Mouse (Mus musculus): ENCODE measurements at regions not wholly inside any gene's neighbourhood (a gene's known extent, or its start where the extent isn't known, plus 50 kb on each side); places are given as distances from the start of the nearest gene placed in this dataset.

DNA sequence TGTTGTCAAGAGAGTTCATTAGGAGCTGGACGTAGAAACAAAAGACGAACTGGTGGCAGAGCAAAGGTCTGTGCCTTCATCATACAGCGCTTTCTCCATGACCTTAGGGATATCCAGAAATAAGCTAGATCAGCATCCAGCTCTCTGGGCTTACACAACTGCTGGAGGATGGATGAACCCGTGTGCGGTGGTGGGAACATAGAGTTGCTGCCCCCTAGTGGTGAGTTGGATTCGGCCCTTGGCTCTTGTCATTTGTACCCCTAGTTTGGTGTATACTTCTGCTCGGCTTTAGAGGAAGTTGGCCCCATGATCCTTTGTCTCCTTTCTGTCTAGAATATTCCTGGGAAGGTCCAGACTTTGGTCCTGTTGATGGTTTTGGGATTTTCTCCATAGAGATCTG is 369.4 kb downstream of the Dhx35 start:
- DNase-seq = peak; percentile 79

DNA sequence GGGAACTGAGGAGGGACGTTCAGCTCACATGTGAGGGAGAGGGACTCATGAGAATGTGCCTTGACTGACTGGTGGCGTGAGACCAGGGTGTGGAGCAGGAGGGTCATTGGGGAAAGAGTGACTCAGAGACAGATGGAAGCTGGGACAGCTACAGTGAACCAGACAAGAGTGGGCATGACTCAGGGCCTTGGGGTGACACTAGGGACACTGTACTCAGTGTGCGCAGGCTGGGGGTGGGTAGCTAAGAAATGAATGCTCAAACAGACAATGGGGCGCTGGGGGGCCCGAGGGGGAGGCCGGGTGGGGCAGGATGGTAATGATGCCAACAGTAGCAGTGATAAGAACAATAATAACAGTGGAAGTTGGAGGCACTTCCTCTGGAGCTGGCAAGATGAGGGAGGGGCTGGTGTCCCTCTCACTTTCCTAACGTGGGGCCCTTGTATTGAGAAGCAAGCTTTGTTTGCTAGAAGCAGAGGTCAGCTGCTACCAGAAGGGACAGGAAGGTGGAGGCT is 374.0 kb downstream of the Dhx35 start:
- DNase-seq = peak; percentile 11

DNA sequence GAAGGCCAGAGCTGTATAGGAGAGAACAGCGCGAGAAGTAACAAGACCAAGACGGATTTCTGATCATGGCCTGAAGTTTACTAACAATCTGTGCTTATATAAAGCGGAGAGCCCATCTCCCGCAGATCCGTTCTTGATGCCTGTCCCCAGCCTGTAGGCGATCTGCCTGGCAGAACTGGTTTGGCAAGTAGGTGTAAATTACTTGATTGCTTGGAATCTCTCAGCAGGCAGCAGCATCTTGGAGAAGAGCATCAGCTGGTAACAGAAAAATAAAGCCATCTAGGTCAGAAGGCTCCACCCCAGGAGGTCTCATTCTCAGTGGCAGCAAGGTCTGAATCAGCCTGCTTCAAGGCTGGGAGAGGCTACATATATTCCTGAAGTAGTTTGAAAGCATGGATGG is 401.5 kb downstream of the Dhx35 start:
- no peak for DNase-seq

DNA sequence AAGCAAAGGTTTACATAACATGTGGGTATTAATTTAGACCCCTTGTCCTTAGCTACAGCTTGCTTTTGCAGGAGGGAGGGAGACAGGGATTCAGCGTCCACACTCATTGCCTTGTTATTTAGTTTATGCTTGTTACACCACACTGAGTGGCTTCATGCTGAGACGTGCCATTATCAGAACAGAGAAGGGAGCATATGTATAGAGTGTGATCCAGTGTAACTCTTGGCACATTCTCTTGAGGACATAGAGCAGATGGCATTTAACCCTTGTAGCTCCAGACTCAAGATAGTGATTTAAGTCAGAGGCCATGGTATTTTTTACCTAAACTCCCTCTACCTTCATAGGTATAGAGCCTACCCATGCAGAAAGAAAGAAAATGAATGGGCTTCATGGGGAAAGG is 437.7 kb downstream of the Dhx35 start:
- no peak for DNase-seq

DNA sequence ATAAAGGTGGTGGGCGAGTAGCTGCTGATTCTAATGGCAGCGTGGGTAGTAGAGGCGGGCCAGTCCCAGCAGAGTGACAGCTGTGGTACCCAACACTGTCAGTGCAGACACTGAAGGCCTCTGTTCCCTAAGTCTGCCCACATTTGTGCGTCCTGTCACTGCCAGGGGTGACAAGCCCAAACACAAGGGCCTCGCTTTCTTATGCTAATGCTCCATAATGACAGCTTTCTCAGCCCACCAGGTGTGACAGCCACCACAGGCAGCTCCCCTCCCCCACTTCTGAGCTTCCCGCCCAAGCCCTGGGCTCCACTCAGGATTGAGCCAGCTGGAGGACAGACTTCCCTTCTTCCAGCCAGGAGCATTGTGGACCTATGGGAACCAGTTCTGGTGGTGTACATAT is 440.4 kb downstream of the Dhx35 start:
- DNase-seq = no peak

DNA sequence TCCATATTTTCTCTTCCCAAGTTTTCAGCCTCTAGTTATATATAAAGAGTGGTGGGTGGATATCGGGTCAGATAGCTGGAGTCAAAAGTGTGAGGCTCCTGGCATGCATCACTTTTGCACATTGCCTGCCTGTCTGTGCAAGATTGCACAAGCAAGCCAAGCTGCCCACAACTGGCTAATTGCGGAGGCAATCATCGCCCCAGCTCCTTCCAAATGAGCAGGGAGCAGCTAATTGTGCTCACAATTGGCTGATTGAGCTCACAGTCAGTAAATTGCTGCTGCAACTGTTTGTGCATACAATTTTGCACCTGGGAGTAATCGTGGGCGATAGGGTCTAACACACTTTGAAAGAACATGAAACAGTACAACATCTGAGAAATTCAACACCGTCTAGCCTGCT is 455.5 kb downstream of the Dhx35 start:
- DNase-seq = no peak

DNA sequence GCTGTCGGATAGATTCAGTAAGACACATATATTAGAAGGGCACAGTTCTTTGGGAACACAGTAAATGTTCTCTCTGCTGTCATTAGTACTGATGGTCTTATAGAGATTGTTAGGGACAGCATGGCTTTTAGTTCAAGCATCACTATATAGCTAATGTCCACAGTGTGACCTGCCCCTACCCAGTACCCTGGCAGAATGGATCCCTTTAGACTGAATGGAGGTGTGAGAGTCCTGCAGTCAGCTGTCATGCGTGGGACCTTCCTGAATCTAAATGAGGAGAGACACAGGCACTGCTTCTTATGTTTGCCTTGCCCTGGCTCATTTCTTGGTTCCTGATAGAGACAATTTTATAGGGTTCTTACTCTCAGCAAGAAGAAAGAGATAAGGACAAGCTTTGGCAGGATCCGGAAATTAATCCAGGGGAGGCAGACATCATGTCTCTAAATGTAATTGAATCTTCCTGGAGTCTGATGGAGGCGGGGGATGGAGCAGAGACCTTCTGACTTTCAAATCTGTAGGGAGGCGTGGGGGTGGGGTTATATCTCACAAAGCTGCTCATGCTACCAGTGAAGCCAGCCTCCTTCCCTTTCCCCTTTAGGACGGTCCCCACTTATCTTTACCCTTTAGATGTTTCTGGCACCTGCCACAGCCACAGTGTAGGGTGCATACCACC is 456.5 kb downstream of the Dhx35 start:
- no peak for DNase-seq

DNA sequence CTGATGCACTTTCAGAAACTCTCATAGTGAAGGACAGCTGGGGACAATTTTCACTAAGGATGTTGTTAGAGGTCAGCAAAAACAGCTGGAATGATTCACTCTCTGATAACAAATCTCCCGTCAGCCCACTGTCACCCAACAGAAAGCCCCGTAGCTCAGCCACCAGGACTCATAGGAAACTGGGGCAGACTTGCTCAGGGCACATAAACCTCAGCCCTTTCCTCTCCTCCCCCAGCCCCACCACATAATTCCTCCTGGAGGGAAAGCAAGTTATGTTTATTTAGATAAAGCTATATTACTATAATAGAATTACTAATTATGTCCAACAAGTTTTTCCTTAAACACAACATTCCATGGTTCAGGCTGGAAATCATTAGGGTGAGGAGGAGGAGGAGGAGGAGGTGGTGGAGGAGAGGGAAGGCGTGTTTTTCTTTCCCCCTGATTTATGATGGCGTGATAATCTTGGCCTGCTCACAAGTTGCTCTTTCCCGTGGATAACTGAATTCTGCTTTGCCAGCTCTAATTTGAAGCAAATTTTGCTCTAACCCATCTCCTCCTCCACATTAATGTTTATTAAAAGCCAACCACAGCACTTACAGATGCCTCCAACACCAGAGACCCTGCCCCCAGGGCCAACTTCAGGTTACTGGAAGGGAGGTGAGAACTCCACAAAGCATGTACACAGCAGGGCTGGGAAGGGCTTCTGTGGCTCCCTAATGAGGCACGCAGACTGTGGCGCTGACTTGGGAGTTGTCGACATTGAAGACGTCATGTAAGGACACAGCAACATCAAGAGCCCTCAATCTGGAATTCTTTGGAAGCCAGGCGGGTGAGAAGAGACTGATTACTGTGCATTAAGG is 475.8 kb downstream of the Dhx35 start:
- DNase-seq = no peak

DNA sequence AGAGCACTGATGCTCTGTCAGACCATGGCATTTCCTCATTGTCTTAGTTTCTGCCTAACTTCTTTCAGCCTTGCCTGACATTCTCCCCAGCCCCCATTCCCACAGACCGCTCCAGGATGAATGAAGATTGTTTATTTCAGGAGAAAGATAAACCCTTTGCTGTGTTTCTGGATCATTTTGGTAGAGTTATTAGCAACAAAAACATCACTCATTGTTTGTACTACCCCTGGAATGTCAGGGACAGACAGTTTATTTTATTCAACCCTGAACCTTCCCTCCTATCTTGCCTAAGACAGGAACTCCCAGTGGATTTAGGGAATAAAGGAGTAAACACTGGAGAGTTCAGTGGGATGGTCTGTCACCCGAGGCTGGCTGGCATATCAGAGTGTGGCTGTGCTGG is 484.3 kb downstream of the Dhx35 start:
- DNase-seq = no peak

DNA sequence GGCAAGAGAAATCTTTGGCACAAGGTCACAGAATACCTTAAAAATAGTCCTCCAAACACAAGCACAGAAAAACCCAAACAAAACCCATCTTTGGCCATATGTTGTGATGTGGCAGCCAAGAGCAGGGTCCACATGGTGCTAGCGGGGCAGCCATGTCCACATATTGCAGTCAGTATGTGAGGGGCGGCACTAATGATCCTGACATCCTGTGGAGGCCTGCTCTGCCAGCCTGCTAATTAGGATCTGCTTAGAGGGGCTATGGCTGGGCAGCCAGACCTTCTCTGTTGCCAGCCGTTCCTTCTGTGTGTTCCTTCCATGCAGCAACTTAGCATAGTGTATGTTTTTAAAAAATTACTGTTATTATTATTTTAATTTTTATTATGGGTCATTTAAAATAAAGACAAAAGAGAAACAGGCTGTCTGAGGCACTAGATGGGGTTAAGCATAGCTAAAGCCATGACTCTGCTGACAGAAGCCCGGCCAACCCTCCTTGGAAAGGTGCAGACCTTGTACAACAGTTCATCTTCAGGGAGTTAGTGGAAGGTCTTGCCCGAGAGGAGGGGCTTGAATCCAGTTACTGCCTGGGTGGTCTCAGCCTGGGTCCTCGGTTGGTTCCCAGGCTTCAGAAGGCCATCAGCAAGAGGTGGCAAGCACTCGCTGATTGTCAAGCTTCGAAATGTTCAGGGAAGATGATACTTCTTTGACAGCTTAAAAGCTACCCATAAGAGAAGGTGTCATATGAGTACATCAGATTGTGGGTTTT is 487.1 kb downstream of the Dhx35 start:
- DNase-seq = no peak

DNA sequence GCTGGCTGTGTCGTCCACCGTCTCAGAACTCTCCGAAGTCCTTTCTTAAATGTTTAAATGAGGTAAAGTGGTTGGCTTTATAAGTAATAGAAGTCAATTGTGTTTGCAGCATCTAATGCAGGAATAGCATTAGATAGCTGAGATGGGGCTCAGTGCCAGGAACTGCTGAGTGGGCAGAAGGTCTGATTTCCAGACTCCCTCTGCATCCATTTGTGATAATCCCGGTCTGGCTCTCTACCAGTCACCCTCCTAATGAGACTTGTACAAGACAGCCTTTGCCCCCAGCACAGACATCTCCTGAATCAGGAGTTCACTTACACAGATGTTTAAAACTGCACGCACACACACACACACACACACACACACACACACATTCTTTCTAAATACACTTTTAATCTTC is 489.5 kb downstream of the Dhx35 start:
- no peak for DNase-seq

DNA sequence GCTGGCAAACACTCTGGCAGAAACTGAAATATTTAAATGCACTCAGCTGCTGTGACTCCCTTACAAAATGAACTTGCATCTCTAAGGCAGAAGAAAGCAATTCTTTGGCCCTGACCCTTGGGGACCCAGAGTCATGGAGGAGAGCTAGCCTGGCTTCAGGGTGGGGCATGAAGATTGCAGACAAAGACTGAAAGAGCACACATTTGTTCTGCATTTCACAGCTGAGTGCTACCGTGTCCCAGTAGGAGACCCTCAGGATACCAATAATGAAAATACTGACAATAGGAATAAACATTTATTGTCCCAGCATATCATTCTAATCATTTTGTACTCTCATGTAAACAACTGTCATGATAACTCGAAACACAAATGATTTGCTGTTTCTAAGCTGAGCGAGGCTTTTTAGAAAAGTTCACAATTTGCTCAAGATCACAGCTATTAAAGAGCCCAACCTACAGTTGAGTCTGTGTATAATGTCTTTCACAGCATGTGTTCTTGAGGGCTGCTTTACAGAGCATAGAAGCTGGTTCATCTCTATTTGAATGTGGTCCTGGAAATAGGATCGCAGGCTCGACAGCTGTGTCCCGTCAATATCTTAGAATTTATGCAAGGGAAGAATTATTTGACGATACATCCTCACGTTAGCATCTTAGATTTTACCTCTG is 490.1 kb downstream of the Dhx35 start:
- no peak for DNase-seq

DNA sequence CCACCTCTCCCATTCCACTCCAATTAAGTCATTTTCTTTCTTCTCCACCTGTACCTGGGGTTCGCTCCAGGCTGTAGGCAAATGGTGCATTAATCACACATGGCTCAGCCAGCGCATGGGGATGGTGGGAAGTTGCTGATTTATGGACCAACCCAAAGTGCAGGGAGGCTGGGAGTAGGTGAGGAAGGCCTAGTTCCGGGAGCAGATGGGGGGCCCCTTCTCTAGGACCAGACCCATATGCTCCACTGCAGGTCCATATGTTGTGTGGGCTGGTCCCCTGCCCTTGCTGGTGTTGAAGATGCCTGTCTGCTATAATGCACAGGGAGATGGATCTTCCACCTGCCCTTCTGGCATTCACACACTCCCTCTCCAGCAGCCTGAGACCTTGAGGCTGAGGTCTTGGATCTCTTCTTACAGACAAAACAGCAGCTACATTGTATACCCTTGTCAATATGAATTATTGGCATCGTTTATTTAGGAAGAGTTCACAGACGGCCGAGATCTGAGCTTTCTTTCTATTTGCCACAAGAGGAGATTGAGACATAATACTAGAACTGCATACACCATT is 493.5 kb downstream of the Dhx35 start:
- DNase-seq = no peak

DNA sequence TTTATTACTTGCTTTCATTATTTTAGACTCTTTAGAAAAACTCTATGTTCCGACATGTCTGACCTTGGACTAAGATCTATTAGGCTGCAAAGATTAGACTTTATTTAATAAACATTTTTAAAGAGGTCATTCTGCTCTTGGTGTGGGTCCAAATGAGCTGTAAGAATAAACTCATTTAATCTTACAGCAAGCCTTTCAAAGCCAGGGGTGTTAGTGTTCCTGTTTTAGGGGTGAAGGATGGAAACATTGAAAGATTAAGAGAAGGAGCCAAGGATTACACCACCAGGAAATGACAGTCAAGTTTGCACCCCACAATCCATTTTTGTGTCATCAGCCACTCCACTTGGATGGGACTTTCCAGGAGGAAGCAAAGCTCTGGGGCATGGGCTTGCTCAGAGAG is 495.5 kb downstream of the Dhx35 start:
- DNase-seq = no peak

DNA sequence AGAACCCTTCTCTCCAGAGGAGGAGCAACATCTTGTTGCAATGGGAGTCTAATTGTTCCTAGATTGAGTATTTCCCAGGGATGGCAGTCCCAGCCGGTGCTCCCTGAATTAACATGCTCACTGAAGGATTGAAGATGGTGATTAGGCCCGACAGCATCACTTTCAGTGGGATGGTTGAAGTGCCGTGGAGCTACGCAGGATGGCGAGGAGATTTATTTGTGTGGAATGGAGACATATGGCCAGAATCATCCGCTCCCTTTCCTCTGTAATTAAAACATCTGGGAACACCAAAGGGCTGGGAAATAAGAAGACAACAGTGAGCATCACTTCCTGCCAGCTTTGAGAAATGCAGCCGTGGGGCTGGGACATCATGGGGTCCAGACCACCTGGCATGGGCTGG is 512.4 kb downstream of the Dhx35 start:
- no peak for DNase-seq

DNA sequence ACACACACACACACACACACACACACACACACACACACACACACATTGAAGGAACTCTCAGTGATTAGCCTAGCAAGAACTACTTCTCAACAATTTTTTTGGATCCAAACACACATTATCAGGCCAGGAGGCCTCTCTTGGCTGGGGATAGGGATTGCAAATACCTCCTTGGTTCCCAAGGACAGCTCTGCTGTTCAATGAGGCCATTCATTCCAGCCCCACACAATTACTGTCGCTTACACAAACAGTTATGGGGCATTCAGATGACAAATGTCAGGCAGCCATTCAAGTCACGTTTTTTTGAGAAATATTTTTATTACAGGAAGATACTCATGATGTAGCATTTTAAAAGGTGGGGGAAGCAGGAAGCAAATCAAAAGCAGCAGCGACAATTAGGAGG is 540.1 kb downstream of the Dhx35 start:
- DNase-seq = peak; percentile 53

DNA sequence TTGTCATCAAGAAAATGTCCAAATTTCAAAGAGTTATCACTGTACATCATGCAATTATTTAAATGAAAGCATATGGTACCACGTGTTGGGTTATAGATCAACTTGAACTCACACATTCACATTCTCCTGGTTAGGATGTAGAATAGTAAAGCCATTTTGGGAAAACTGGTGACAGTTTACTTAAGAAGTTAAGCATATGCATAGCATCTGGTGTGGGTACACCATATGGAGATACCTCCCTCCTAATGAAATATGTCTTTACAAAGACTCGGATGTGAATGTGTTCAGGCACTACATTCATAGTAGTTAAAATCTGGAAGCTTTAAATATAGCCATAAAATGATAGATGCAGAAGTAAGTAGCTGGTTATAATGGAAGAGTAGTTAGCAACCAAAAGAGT is 542.0 kb downstream of the Dhx35 start:
- no peak for DNase-seq

DNA sequence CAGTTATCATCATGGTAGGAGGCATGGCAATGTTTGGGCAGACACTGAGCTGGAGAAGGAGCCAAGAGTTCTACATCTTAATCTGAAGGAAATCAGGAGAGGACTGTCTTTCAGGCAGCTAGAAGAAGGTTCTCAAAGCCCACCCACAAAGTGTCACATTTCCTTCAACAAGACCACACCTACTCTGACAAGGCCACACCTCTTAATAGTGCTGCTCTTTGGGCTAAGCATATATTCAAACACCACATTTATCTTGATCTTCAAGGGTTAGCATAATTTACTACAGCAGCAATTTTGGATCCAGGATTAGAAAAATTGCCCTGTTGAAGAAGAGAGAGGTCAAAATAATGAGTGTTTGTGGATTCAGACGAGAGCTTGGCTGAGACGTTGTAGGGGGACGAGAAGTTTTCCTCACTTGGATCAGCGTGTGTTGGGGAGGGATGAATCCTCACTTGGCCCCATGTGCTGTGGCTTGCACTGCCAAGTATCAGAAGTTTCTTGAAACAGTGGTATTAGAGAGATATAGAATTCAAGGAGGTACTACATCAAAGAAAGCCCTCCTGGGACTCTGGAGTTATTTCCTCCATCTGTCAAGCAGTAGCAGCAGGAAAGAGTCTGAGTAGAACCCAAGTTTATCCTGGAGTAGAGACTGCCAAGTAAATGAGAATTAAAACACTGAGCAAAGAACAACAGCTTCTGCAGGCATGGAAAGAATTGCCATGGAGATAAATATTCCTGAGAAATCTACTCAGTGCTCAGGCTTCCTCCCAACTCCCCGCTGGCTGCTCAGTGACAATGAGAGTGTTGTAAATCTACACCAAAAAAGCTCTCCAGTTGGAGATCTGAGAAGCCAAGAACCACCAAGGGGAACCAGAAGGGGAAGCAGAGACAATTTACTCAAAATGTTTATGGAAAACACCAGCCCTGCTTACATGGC is 549.3 kb downstream of the Dhx35 start:
- no peak for DNase-seq

DNA sequence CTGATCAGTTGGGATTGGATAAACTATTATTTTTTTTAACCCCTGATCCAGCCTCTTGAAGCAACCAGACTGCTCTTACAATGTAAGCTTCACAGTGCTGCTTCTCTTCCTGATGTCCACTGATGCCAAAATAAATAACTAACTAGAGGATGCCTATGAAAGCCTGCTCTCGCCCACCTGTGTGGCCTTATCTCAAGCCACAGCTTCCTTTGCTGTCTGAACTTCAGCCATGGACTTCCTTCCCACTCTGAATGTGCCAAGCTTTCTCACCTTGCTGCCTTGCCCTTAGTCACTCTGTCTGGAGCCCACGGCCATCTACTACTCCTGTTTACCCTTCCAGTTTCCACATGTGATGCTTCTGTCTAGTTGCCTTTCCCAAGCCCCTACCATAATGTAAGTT is 559.6 kb downstream of the Dhx35 start:
- DNase-seq = no peak

DNA sequence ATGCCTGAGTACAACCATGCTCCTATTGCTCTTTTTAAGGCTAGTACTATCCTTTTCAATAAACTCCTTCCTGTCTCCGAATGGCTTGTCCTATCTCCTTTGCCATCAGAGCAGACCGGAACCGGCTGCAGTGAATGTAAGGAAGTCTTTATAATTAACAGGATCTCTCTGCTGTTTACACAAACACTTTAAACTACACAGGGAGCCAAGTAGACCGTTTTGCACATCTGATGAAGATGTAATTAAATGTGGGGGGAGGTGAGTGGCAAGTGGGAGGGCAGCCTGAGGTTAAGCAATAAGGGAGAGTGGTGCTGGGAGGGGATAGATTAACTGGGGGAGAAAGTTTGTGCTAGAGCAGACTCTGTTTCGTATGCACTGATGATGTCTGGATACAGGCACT is 561.9 kb downstream of the Dhx35 start:
- DNase-seq = no peak

DNA sequence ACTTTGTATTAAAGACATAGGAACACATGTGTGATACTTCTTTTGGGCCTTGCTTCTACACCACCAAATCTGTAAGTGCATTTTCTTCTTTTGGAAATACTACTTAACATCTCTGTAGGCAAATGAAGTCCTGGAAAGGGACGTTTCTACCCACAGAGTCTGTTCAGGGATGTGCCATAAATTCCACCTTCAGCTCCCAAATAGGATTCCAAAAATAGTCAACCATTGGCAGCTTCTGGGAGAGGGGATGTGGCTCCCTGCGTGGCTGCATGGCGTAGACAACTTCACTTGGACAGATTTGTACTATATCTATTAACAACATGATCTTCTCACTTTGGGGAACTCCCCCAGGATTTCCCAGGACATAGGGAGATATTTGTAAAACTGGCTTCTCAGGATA is 566.8 kb downstream of the Dhx35 start:
- no peak for DNase-seq

All from adrenal gland, postnatal 14 days (tissue).